11 mouse cellular contexts compared by ENCODE assay signal in genomic region chr17:81419802-81420459, GRCm38 (mm10). TPM values are rescaled to one million over a fixed set of nuclear protein-coding genes. Genes with fewer than 3 reads are reported as not detected.
DNase-seq lines count a peak whose midpoint lies in the region; ATAC-seq and TF ChIP-seq lines count a peak whose summit lies in the region.
"Had no signal": no experiment of that assay in that cellular context is flagged by ENCODE, and none has a peak within 500 bp of the region (broad histone marks: within the 10 kb centered on the region; RNA-seq: fewer than 3 reads in every experiment).

No protein-coding gene starts in this region.

- no peak overlapping the region for H3K4me2 ChIP-seq in midbrain, postnatal 0 days (ENCODE audit: low read depth, low read length, poor library complexity, severe bottlenecking)

- DNase-seq in frontal cortex, postnatal 36 days (ENCODE audit: low spot score in 2 of 2), result peak; percentile 50
- no peak for DNase-seq in frontal cortex, postnatal 10 days (ENCODE audit: low spot score in 2 of 2)
- no peak for DNase-seq in forebrain, embryonic 10.5 days (ENCODE audit: extremely low spot score, low spot score)
- DNase-seq in left cerebral cortex, adult 11 months (ENCODE audit: low spot score), result peak; percentile 29
- peak; percentile 60 for DNase-seq in midbrain, postnatal 0 days (ENCODE audit: low spot score)
- no peak for DNase-seq in natural killer cell, adult 2 months (ENCODE audit: low spot score in 2 of 2)
- no peak for DNase-seq in spleen, postnatal 4 days (ENCODE audit: low spot score in 2 of 2)
- DNase-seq in kidney, postnatal 4 days, result no peak

- no peak for ATAC-seq in midbrain, postnatal 0 days (ENCODE audit: low FRiP score)

- no peaks in the 10 kb centered on the region for H3K27me3 ChIP-seq in forebrain, embryonic 10.5 days (ENCODE audit: poor library complexity, severe bottlenecking)
- H3K27me3 ChIP-seq in midbrain, postnatal 0 days (ENCODE audit: insufficient read depth, low read length), result no peaks in the 10 kb centered on the region
- H3K27me3 ChIP-seq: CH12.LX had no signal

- no peaks in the 10 kb centered on the region for H3K36me3 ChIP-seq in forebrain, embryonic 10.5 days (replicated peaks)
- no peaks in the 10 kb centered on the region for H3K36me3 ChIP-seq in midbrain, postnatal 0 days (ENCODE audit: insufficient read depth, low read length)

- H3K4me1 ChIP-seq in forebrain, embryonic 10.5 days, result peaks cover 20% of the 10 kb centered on the region
- H3K4me1 ChIP-seq in midbrain, postnatal 0 days (ENCODE audit: insufficient read depth, low read length), result no peaks in the 10 kb centered on the region

- H3K27ac ChIP-seq in forebrain, embryonic 10.5 days, result peak overlapping the region; percentile 53; the same call in 1 of the 2 replicates
- no peak overlapping the region for H3K27ac ChIP-seq in midbrain, postnatal 0 days (ENCODE audit: low read depth, low read length)

- H3K4me3 ChIP-seq in forebrain, embryonic 10.5 days, result no peak overlapping the region
- no peak overlapping the region for H3K4me3 ChIP-seq in midbrain, postnatal 0 days (ENCODE audit: low read depth, low read length)

- TF ChIP-seq CTCF in midbrain, postnatal 0 days (IDR thresholded peaks at IDR 0.05), result no peak

- H3K9me3 ChIP-seq in forebrain, embryonic 10.5 days, result no peaks in the 10 kb centered on the region
- no peaks in the 10 kb centered on the region for H3K9me3 ChIP-seq in midbrain, postnatal 0 days (ENCODE audit: low read length)

- no peak overlapping the region for H3K9ac ChIP-seq in midbrain, postnatal 0 days (replicated peaks; ENCODE audit: low read length, poor library complexity, severe bottlenecking)

- WGBS in forebrain, embryonic 10.5 days, result 58% methylated on average over 10 of the region's 10 CpGs
- WGBS in midbrain, postnatal 0 days, result 49% methylated on average over 10 of the region's 10 CpGs

RNA-seq across cellular contexts. Expression of gene Gm11096, which starts 21.6 kb away (rescaled TPM):
- not detected in 2 replicates for polyA plus RNA-seq in forebrain, embryonic 10.5 days (2016; fragmentation: Nextera tagmentation; extraction: Ambion mirVana)
- not detected in 2 replicates for total RNA-seq in midbrain, postnatal 0 days (2014; rRNA removed)
- not detected in 2 replicates for polyA plus RNA-seq in midbrain, postnatal 0 days (2015; fragmentation: Nextera tagmentation; extraction: Ambion mirVana)
- total RNA-seq: CH12.LX had no signal
- polyA plus RNA-seq: limb, embryonic 11.5 days; stomach, embryonic 14.5 days had no signal

Comparison
In these comparisons a context has a peak if more than half of its experiments do, and no peak if none do; other contexts are left out.
1. DNase-seq: peak in frontal cortex, postnatal 36 days (2 of 2), left cerebral cortex, adult 11 months (single experiment) and midbrain, postnatal 0 days (single experiment); none in frontal cortex, postnatal 10 days (0 of 2), forebrain, embryonic 10.5 days (single experiment), natural killer cell, adult 2 months (0 of 2), spleen, postnatal 4 days (0 of 2) and kidney, postnatal 4 days (0 of 2).